Mouse (Mus musculus): ENCODE results near the gene Ubl7. TPM values are rescaled to one million over a fixed set of nuclear protein-coding genes. Genes with fewer than 3 reads are reported as not detected.

The Ubl7 gene
- total RNA-seq, 2 experiments from 2014 or later = 94.3 to 102 TPM

- no peak for DNase-seq
Observed at GRCm38 (mm10) chr9:57948333-57948931, 37.7 kb downstream of the Ubl7 start.

DNA sequence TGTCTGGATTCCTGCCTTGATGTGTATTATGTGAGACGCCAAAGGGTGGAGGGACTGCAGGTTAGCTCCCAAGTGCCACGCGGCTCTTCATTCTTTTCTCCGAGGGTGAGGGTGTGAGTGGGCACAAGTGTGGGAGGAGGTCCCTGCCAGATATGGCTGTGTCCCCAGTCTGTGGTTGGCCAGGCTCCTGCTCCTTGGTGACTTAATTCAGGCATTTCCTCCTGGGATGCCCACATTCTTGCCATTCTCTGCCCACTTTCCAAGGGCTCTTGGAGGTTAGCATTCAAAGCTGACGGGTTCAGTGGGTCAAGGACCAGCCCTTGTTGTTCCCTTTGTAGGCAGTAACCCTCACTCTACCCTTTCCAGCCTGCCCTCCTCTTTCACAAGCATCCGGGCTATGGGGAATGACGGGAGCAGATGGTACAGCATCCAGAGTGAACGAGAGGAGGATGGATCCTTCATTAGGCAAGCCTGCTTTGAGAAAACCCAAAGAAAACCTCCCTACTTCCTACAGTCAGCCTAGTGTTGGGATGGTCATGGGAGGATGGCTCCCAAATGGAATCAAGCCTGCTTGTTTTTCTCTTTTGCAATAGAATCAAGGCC, 38.4 kb downstream of the Ubl7 start:
- no peak for DNase-seq

- DNase-seq = no peak
Observed at GRCm38 (mm10) chr9:57949879-57950278, 39.1 kb downstream of the Ubl7 start.

GRCm38 (mm10) chr9:57950519-57950918, 39.7 kb downstream of the Ubl7 start:
- peak; percentile 58 to 75 for DNase-seq

GRCm38 (mm10) chr9:57951993-57952392, 41.2 kb downstream of the Ubl7 start:
- no peak for DNase-seq

DNA sequence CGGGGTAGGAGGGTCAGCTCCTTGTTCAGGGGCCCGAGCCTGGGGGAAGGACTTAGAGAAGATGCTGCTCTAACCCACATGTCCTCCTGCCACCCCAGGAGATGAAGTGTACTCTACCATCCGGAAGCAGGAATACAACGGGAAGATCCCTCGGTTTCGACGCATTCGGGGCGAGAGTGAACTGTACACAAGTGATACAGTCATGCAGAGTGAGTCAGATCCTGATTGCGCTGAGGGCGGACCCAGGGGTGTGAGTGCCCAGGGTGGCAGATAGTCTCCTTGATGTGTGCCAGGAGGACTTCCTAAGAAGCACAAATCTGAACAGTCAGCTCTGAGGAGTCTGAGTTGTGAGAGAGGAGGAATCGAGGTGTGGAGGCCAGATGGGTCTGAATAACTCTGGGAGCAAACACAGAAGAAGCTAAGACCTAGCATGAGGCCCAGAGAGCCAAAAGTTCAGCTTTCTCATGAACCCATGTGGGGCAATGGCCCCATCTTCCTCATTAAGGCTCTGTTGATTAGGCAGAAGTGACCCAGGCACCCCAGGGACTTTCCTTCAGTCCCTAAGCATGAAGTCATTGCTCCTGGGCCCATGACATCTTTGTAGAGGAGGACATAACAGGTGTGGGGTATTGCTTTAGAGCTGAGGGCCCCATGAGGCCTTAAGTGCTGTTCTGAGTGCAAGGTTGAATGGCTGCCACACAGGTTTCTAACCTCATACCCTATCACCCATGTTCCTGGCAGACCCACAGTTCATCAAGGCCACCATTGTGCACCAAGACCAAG, 44.4 kb downstream of the Ubl7 start:
- no peak for DNase-seq

DNA sequence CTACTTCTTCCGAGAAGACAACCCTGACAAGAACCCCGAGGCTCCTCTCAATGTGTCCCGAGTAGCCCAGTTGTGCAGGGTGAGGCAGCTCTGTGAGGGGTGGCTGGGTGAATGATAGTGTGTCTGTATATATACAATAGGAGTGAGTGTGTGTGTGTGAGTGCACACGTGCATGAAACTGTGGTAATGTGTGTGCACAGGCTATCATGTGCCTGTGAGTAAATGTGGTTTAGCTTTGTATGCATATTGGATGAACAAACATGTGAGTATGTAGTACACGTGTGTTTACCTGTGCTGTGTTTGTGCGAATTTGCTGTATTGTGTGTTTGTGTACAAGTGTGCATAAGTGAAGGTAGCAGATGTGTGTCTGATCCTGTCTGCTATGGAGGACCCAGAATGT, 45.0 kb downstream of the Ubl7 start:
- no peak for DNase-seq

- DNase-seq = no peak
Observed at GRCm38 (mm10) chr9:57956196-57956837, 45.5 kb downstream of the Ubl7 start.

GRCm38 (mm10) chr9:57956838-57957236, 46.1 kb downstream of the Ubl7 start:
- no peak for DNase-seq

DNA sequence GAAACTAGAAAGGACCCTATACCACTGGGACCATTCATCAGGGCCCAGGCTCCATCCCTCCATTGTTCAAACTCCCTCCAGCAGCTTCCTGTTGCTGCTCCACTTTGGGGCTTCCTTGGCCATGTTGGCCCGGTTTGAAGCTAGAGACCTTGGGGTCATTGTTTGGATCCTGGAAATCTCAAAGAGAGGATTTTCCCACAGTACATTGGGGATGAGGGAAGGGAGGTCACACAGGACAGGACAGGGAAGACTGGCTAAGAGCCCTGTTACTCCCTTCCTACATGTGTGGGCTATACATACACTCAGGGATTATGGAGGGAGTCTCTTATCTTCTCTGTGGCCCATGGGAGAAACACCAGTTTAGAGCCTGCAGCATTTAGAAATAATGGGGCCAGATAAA, 47.8 kb downstream of the Ubl7 start:
- no peak for DNase-seq

GRCm38 (mm10) chr9:57959399-57959798, 48.6 kb downstream of the Ubl7 start:
- DNase-seq = no peak

DNA sequence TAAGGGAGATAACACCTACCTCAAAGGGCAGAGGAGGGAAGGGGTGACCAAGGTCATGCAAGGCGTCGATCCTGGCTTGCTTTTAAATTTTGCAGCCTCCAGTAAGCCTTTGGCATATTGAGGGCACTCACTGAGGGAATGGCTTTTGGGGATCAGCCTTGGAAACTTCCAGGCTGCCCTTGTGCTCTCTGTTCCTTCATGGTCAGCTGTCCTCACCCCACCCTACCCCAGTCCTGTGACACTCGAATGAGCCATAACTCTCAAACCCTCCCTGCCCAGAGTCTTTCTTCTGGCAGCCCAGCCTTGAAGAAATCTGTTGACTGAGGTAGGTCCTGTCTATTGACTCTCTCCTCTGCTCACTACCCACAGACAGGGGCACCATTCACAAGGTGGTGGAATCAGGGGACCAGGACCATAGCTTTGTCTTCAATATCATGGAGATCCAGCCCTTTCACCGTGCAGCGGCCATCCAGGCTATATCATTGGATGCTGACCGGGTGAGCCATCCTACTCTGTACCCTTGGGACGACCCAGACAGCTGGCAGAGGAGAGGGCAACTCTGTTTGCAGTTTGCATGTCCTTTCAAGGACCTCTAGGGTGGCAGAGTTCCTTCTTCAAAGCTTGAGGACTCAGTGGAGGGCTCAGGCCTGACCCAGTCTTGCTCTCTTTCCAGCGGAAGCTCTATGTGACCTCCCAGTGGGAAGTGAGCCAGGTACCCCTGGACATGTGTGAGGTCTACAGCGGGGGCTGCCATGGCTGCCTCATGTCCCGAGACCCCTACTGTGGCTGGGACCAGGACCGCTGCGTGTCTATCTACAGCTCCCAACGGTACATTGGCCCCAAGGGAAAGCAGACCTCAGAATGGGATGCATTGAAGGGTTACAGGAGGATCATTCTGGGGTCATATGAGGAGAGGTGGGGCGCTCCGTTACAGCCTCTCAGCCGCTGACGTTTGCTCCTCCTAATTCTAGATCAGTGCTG, 49.4 kb downstream of the Ubl7 start:
- no peak for DNase-seq

DNA sequence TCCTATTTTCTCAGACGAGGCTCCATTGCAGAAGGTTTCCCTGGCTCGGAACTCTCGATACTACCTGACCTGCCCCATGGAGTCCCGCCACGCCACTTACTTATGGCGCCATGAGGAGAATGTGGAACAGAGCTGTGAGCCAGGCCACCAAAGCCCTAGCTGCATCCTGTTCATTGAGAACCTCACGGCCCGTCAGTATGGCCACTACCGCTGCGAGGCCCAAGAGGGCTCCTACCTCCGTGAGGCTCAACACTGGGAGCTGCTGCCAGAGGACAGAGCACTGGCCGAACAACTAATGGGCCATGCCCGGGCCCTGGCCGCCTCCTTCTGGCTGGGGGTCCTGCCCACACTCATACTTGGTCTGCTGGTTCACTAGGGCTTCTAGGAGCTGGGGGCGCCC, 50.4 kb downstream of the Ubl7 start:
- no peak for DNase-seq

DNA sequence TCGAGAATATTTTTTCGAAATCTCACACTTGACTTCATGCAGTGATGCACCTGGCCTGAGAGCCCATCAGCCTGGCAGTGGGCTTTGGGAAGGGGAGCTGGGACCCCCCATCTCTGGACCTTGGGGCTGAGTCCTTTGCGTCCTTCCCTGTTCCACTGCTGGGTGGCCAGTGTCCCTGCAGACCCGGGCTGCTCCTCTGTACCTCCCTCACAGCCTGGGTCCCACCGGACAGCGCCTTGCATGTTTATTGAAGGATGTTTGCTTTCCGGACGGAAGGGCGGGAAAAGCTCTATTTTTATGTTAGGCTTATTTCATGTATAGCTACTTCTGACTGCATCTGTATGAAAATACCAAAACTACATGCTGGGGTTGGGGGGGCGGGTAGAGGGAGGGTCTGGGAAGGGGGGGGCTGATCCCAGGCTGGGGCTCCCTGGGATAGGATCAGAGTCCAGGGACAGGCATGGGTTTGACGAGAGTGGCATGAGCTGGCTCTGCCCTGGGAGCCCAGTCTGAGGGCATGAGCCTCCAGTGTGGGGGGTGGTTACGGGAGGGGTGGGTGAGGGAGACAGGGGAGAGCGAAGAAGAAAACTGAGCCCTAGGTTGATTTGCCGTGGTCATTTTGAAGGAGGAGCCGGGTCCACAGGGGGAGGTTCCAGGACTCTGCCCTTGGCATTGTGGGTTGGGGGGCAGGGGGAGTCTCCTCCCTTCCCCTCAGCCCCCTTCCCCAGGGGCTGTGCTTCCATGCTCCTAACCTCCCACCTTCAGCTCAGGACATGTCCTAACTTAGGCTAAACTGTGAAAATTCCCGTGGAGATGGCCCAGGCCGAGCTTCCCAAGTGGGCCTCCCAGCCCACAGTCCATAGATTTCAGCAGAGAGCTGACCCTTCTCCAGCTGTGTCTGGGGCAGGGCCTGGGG, 51.3 kb downstream of the Ubl7 start:
- DNase-seq = no peak

- DNase-seq = no peak
Observed at GRCm38 (mm10) chr9:57963249-57963997, 52.6 kb downstream of the Ubl7 start.

DNA sequence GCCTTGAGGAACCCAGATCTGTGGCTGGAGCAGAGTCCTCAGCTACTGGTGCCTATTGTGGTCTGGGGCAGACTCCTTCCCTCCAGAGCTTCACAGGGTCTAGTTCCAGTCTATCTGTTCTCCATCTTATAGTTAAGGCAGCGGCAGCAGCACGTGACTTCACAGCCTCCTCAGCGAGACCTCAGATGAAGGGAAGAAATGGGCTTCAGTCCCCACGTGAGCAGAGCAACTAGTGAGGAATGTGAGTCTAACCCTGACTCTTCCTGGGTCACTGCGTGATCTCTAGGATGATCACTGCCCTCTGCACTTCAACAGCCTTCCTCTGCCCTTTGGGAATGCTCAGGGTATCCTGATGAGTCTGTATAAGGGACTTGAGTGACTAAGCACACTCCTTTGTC, 53.2 kb downstream of the Ubl7 start:
- DNase-seq = no peak

- no peak for DNase-seq
Observed at GRCm38 (mm10) chr9:57964528-57965250, 53.9 kb downstream of the Ubl7 start.

- no peak for DNase-seq
Observed at GRCm38 (mm10) chr9:57965281-57966185, 54.8 kb downstream of the Ubl7 start.
